Mouse (Mus musculus) ES-E14 (cell line): ENCODE data around the gene Ica1. TPM values are rescaled to one million over a fixed set of nuclear protein-coding genes. Genes with fewer than 3 reads are reported as not detected.

Experiments
- DNase-seq: peaks from one replicate; pipeline ENCODE4 v3.0.0-alpha.2; 2013; ENCODE audit warnings: low read depth, low spot score
- H3K27ac ChIP-seq: 2 replicates; pipeline ENCODE4 v1.5.1; 2012; ENCODE audit warnings: low read depth, mild to moderate bottlenecking, low read length, moderate library complexity, mixed read lengths; ENCODE audit not compliant: poor library complexity, insufficient read depth, severe bottlenecking
- H3K36me3 ChIP-seq: 2 replicates; pipeline ENCODE4 v1.6.1; 2012; ENCODE audit warnings: mild to moderate bottlenecking, low read length, moderate library complexity, mixed read lengths; ENCODE audit not compliant: control insufficient read depth, poor library complexity, insufficient read depth, severe bottlenecking
- H3K4me1 ChIP-seq, 2 experiments: fragments of 150-350 bp in 1 of 2; sonication (generic) in 1 of 2; 2 replicates each; pipeline ENCODE4 v1.6.1; 2012; ENCODE audit warnings: low read length in 2 of 2, mild to moderate bottlenecking in 1 of 2, mixed read lengths in 1 of 2; ENCODE audit not compliant: control insufficient read depth in 2 of 2, insufficient read depth in 2 of 2, poor library complexity in 1 of 2
- H3K4me3 ChIP-seq, 2 experiments: fragments of 150-350 bp in 1 of 2; sonication (generic) in 1 of 2; 2 replicates each; pipeline ENCODE4 v1.5.1; 2012; ENCODE audit warnings: low read length in 2 of 2, low read depth in 1 of 2, mild to moderate bottlenecking in 1 of 2, mixed read lengths in 1 of 2; ENCODE audit not compliant: insufficient read depth in 1 of 2, poor library complexity in 1 of 2, severe bottlenecking in 1 of 2
- H3K9ac ChIP-seq: 2 replicates; pipeline ENCODE4 v1.6.1; 2012; ENCODE audit warnings: low read depth, mild to moderate bottlenecking, low read length, mixed read lengths; ENCODE audit not compliant: poor library complexity, insufficient read depth, severe bottlenecking
- H3K9me3 ChIP-seq: fragments of 150-350 bp; sonication (generic); 2 replicates; pipeline ENCODE4 v1.6.1; 2012; ENCODE audit warnings: low read depth, mild to moderate bottlenecking, low read length; ENCODE audit not compliant: control insufficient read depth, insufficient read depth
- CHD2 ChIP-seq: IDR thresholded peaks from 2 replicates; pipeline ENCODE4 v1.6.1; 2014; ENCODE audit warnings: mild to moderate bottlenecking, low read depth, low read length, inconsistent platforms
- HCFC1 ChIP-seq: IDR thresholded peaks from 2 replicates; pipeline ENCODE4 v1.6.1; 2012; ENCODE audit warnings: low read length, inconsistent platforms, borderline replicate concordance; ENCODE audit not compliant: insufficient read depth
- MAFK ChIP-seq: IDR thresholded peaks from 2 replicates; pipeline ENCODE4 v1.6.1; 2014; ENCODE audit warnings: mild to moderate bottlenecking, low read depth, low read length, inconsistent platforms; ENCODE audit not compliant: insufficient read depth
- ZC3H11A ChIP-seq: IDR thresholded peaks from 2 replicates; pipeline ENCODE4 v1.6.1; 2012; ENCODE audit warnings: low read depth, mild to moderate bottlenecking, inconsistent platforms, low read length, borderline replicate concordance
- ZNF384 ChIP-seq: IDR thresholded peaks from 2 replicates; pipeline ENCODE4 v1.6.1; 2012; ENCODE audit warnings: low read depth, low read length, inconsistent platforms
- in situ Hi-C, 2 experiments: fragments of 600-800 bp; cut with MboI; formaldehyde crosslinking; loops; one replicate each; pipeline ENCODE4 v1.15.1; 2025; ENCODE audit warnings: low sequenced_read_pairs in 2 of 2, inconsistent platforms in 1 of 2; ENCODE audit not compliant: unreplicated experiment in 2 of 2
- total RNA-seq: library from RNA; depleted of rRNA; stranded (reverse); fragments of 300-350 nt; gene quantifications from 2 replicates; pipeline ENCODE4 v1.2.3, GENCODE M21; 2012

Ica1 gene
- total RNA-seq, 1 experiment, result 3.5 TPM

DNA sequence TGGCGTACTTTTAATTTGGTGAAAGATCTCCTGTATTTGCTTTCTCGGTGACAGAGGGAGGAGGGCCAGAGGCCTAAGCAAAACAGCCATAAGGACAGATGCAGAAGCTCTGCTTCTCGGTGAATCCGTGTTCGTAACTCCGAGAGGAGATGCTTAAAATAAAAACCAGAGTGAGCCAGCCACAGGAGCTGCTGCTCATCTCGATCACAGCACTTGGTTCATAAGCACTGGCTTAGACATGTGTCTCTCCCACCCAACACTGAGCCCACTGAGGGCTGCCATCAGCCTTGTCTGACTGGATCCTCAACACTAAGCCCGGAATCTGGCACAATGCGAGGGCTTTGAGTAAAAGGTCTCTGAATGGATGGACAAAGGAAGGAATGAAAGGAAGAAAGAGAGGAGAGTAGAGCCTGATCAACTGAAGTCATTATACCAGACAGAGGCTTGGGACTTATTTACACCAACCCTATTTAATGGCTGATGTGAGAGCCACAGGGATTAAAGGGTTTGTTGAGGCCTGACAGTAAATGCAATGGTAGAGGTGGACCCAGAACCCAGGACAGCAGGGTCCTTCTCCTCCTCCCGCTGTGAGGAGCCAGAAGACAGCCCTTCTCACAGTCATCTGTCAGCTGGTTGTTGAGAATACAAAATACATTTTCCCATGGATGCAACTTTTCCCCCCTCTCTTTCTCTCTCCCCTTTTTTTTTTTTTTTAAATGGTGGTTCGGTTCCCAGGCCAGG lies 85.0 kb downstream of the Ica1 start:
- in situ Hi-C loops, result no loop called here

DNA sequence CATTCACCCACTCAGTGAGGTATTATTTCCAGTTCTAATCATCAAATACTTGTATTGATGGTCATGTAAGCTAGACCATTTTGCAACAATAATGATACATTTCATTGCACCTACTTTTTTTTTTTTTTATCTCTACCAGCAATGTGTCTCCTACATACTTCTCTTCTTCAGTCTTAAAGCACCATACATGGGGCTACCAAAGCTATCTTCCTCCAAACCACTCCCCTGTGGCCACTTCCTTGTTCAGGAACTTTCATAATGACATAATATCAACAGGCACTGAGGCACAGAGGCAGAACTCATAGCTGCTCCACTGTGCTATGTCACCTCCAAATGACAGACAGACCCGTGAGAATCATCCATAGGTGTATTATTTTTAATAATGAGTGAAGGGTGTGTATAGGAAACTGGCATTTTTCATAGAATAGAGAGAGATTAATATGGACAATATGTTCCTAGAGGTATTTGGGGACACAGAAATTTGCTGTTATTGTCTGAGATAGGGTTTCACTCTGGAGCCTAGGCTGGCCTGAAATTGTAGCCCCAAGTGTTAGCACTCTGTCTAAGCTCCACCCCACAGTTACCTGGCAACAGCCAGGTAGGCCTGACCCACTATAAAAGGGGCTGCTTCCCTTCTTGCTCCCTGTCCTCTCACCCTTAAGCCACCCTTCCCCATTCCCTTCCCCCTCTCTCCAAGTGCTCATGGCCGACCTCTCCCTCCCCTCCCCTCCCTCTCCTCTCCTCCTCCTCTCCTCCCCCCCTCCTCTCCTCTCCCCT lies 86.9 kb downstream of the Ica1 start:
- Histone ChIP-seq H3K9me3 (peaks cover 2% of the 10 kb centered on the region; the same call in 1 of the 2 replicates), H3K4me1 (no peaks in the 10 kb centered on the region), H3K9ac (no peak overlapping the region), H3K36me3 (no peaks in the 10 kb centered on the region), H3K27ac (no peak overlapping the region), H3K4me3 (no peak overlapping the region)
- in situ Hi-C loops, result no loop called here
- no peak for DNase-seq
- TF ChIP-seq CHD2, result no peak
- TF ChIP-seq ZC3H11A, result no peak
- TF ChIP-seq HCFC1, result no peak
- no peak for TF ChIP-seq ZNF384
- TF ChIP-seq MAFK, result no peak

More for the DNA sequence above, 85.0 kb downstream of the Ica1 start:
- H3K36me3 ChIP-seq, result no peaks in the 10 kb centered on the region
- no peak overlapping the region for H3K9ac ChIP-seq
- H3K27ac ChIP-seq, result no peak overlapping the region
- TF ChIP-seq ZNF384 (no peak), HCFC1 (no peak), CHD2 (no peak)
- no peaks in the 10 kb centered on the region for H3K4me1 ChIP-seq
- no peak for DNase-seq
- peaks cover 2% of the 10 kb centered on the region; the same call in 1 of the 2 replicates for H3K9me3 ChIP-seq
- H3K4me3 ChIP-seq, result no peak overlapping the region

DNA sequence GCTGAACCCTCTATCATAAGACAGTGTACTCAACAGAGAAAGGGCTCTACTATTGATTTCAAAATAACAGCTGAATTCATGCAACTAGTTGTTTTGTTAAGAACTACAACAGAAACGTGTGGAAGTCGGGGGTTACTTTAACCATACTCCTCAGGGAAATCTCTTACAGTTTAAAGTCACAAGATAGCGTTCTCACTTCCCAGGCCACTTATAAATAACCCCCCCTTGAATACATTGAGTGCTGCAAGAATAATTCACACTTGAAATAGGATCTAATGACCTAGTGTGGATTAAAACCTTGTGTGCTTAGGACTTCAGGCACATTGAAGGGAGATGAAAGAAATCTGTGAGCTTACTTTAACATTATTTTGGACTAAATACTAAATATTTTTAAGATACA lies 87.8 kb downstream of the Ica1 start:
- 0 out of 2 replicates have a peak, but pooled peaks cover under 1% of the 10 kb centered on the region for H3K9me3 ChIP-seq
- no peaks in the 10 kb centered on the region for H3K36me3 ChIP-seq
- no peak overlapping the region for H3K27ac ChIP-seq
- in situ Hi-C loops, result no loop called here
- no peaks in the 10 kb centered on the region for H3K4me1 ChIP-seq
- TF ChIP-seq MAFK (no peak), ZNF384 (no peak), HCFC1 (no peak), ZC3H11A (no peak), CHD2 (no peak)
- H3K4me3 ChIP-seq, result no peak overlapping the region
- DNase-seq, result no peak
- H3K9ac ChIP-seq, result no peak overlapping the region

DNA sequence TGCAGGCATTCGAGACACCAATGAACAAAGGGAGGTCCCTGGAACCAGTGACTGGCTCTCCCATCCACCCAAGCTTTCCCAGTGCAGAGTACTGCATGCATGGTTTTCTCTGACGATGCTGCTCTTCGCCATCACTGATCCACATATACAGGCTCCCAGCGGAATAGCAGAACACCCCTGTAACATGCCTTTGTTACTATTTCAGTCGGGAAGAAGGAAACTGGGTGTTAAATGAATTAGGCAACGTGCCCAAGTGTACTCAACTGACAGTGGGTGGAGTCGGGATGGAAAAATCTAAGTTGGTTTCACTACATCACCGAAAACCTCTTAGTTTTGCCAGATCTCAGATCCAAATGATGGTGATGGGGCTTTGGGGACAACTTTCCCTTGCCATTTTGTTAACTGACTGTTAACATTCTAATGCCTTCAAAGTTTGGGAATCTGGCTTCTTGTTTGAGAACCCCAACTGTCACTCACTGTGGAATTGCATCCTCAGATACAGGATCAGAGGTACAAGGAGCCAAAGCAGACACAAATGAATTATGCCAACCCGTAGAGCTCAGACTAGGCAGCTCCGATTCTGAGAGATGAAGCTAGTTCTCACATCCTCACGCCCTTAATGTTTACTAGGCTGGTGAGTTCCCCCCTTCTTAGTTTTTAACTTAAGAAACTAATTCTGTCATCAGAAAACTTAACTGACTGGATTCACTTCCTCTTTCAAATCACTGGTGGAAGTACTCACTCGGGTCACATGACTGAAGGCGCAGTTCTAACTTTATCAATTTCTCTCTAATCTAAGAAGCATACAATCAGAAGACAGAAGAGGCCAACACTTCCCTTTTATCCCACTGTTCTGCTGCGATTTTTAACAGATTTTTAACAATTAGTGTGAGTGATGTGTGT lies 91.4 kb downstream of the Ica1 start:
- H3K9me3 ChIP-seq, result no peaks in the 10 kb centered on the region
- H3K9ac ChIP-seq, result no peak overlapping the region
- no peaks in the 10 kb centered on the region for H3K36me3 ChIP-seq
- H3K4me1 ChIP-seq, result no peaks in the 10 kb centered on the region
- in situ Hi-C loops, result no loop called here
- no peak for DNase-seq
- TF ChIP-seq HCFC1, result no peak
- TF ChIP-seq MAFK, result no peak
- TF ChIP-seq ZNF384, result no peak
- TF ChIP-seq CHD2, result no peak
- no peak for TF ChIP-seq ZC3H11A
- H3K4me3 ChIP-seq, result no peak overlapping the region
- no peak overlapping the region for H3K27ac ChIP-seq
